Mouse (Mus musculus) cortical plate, adult 2 months (tissue): ENCODE measurements around the gene Xpo4. TPM values are rescaled to one million over a fixed set of nuclear protein-coding genes. Genes with fewer than 3 reads are reported as not detected.

ENCODE experiments used
- H3K27ac ChIP-seq: fragments of 200-500 bp; 2 replicates; pipeline ENCODE4 v1.5.1; 2012; ENCODE audit warnings: low read length, control low read depth, inconsistent platforms; ENCODE audit not compliant: insufficient read depth
- H3K4me1 ChIP-seq: fragments of 200-500 bp; 2 replicates; pipeline ENCODE4 v1.6.1; 2011; ENCODE audit warnings: low read length; ENCODE audit not compliant: control insufficient read depth, insufficient read depth
- H3K4me3 ChIP-seq: fragments of 200-500 bp; 2 replicates; pipeline ENCODE4 v1.5.1; 2011; ENCODE audit warnings: mild to moderate bottlenecking, low read length, control low read depth; ENCODE audit not compliant: insufficient read depth
- CTCF ChIP-seq: fragments of 200-500 bp; IDR thresholded peaks from 2 replicates; pipeline ENCODE4 v1.5.1; 2011; ENCODE audit warnings: mild to moderate bottlenecking, control low read depth, low read length; ENCODE audit not compliant: insufficient read depth; ENCODE audit errors: extremely low read depth
- POLR2A ChIP-seq: fragments of 200-500 bp; IDR thresholded peaks from 2 replicates; pipeline ENCODE4 v1.6.1; 2011; ENCODE audit warnings: mild to moderate bottlenecking, low read length, control low read depth; ENCODE audit not compliant: insufficient read depth; ENCODE audit errors: extremely low read depth
- polyA plus RNA-seq: library from polyadenylated mRNA; depleted of rRNA; stranded (reverse); fragments of >200 nt; gene quantifications from 2 replicates; pipeline ENCODE4 v1.2.3, GENCODE M21; 2012

Xpo4 gene
- polyA plus RNA-seq, 1 experiment: 7.1 TPM

GRCm38 (mm10) chr14:57649501-57649900 lies 15.7 kb downstream of the Xpo4 start:
- no peaks in the 10 kb centered on the region for H3K4me1 ChIP-seq
- no peak overlapping the region for H3K4me3 ChIP-seq
- TF ChIP-seq POLR2A (no peak), CTCF (no peak)
- H3K27ac ChIP-seq: no peak overlapping the region

- Histone ChIP-seq H3K4me3 (no peak overlapping the region), H3K27ac (no peak overlapping the region), H3K4me1 (no peaks in the 10 kb centered on the region)
- TF ChIP-seq POLR2A: no peak
- TF ChIP-seq CTCF: no peak
Observed at GRCm38 (mm10) chr14:57646155-57646554, 19.1 kb downstream of the Xpo4 start.

- H3K4me3 ChIP-seq: no peak overlapping the region
- H3K27ac ChIP-seq: no peak overlapping the region
- H3K4me1 ChIP-seq: no peaks in the 10 kb centered on the region; the same call in 1 of the 2 replicates
- TF ChIP-seq CTCF (no peak), POLR2A (no peak)
Observed at GRCm38 (mm10) chr14:57639153-57639552, 26.1 kb downstream of the Xpo4 start.

GRCm38 (mm10) chr14:57634141-57634540 lies 31.1 kb downstream of the Xpo4 start:
- H3K4me3 ChIP-seq: no peak overlapping the region
- no peaks in the 10 kb centered on the region; the same call in 1 of the 2 replicates for H3K4me1 ChIP-seq
- TF ChIP-seq CTCF (no peak), POLR2A (no peak)
- no peak overlapping the region for H3K27ac ChIP-seq

- TF ChIP-seq CTCF (no peak), POLR2A (no peak)
- no peaks in the 10 kb centered on the region for H3K4me1 ChIP-seq
- H3K4me3 ChIP-seq: no peak overlapping the region
- no peak overlapping the region for H3K27ac ChIP-seq
Observed at GRCm38 (mm10) chr14:57629595-57629994, 35.6 kb downstream of the Xpo4 start.

GRCm38 (mm10) chr14:57622934-57623333 lies 42.3 kb downstream of the Xpo4 start:
- Histone ChIP-seq H3K4me1 (no peaks in the 10 kb centered on the region), H3K27ac (no peak overlapping the region), H3K4me3 (no peak overlapping the region)
- TF ChIP-seq POLR2A (no peak), CTCF (no peak)

GRCm38 (mm10) chr14:57621699-57622098 lies 43.5 kb downstream of the Xpo4 start:
- TF ChIP-seq POLR2A (no peak), CTCF (no peak)
- H3K4me3 ChIP-seq: no peak overlapping the region
- no peak overlapping the region for H3K27ac ChIP-seq
- no peaks in the 10 kb centered on the region; the same call in 1 of the 2 replicates for H3K4me1 ChIP-seq

- Histone ChIP-seq H3K27ac (no peak overlapping the region), H3K4me3 (no peak overlapping the region), H3K4me1 (peaks cover 1% of the 10 kb centered on the region; the same call in 1 of the 2 replicates)
- TF ChIP-seq CTCF: no peak
- TF ChIP-seq POLR2A: no peak
Observed at GRCm38 (mm10) chr14:57620598-57621236, 44.5 kb downstream of the Xpo4 start.

GRCm38 (mm10) chr14:57619487-57619886 lies 45.7 kb downstream of the Xpo4 start:
- Histone ChIP-seq H3K27ac (no peak overlapping the region; the same call in 1 of the 2 replicates), H3K4me1 (peaks cover 1% of the 10 kb centered on the region; the same call in 1 of the 2 replicates), H3K4me3 (no peak overlapping the region)
- TF ChIP-seq POLR2A (no peak), CTCF (peak; percentile 47; the same call in 1 of the 2 replicates)

- H3K27ac ChIP-seq: no peak overlapping the region
- no peak overlapping the region for H3K4me3 ChIP-seq
- TF ChIP-seq POLR2A (no peak), CTCF (no peak)
- peaks cover 1% of the 10 kb centered on the region; the same call in 1 of the 2 replicates for H3K4me1 ChIP-seq
Observed at GRCm38 (mm10) chr14:57617675-57618074, 47.6 kb downstream of the Xpo4 start.
